Mouse (Mus musculus) thymus, postnatal 10 days (tissue): ENCODE data around the gene Bcas2.
A peak's percentile ranks its signal among the peaks of the same experiment; 100 is the strongest.
"Not testable (repeated sequence)": the region's sequence is repeated elsewhere in the genome, so short reads cannot be mapped to it uniquely, and the experiment has no call there.

Experiments
- DNase-seq, 2 experiments: peaks; one replicate each; pipeline ENCODE4 v3.0.0; 2021; ENCODE audit warnings: low spot score in 2 of 2

The Bcas2 gene

GRCm38 (mm10) chr3:103214593-103215285 lies 43.3 kb downstream of the Bcas2 start:
- DNase-seq: no peak

DNA sequence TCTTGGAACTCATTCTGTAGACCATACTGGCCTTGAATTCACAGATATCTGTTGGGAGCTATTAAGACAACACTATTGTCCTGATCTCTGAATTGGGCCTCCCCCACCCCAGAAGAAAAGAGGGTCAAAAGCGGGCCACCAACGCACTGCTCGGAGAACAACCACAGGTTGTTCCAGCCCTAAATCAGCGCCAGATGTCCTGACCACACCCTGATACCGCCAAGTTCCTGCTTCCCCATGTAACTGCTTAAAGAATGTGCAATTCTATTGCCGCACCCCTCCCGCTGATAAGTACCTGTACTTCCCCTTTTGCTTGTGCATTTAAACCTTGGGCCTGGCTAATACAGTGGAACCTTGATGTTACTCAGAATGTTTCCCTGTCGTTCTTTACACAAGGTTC lies 43.9 kb downstream of the Bcas2 start:
- DNase-seq: not testable (repeated sequence)

- no peak for DNase-seq
Observed at GRCm38 (mm10) chr3:103221435-103221834, 50.0 kb downstream of the Bcas2 start.

DNA sequence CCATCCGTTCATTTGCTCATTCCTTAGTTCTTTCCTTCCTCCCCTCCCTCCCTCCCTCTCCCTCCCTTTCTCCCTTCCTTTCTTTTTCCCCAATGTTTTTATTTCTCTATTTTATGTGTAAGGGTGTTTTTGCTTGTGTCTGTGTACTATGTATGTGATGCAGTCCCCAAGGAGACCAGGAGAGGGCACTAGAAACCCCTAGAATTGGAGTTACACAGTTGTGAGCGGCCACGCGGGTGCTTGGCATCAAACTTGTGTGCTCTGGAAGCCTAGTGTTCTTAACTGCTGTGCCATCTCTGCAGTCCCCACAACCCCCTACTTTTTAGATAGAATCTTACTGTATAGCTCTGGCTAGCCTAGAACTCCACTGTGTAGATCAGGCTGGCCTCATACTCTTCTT lies 52.3 kb downstream of the Bcas2 start:
- peak; percentile 9 to 43 for DNase-seq

- DNase-seq: no peak
Observed at GRCm38 (mm10) chr3:103224231-103224765, 52.8 kb downstream of the Bcas2 start.

GRCm38 (mm10) chr3:103227729-103228128 lies 56.3 kb downstream of the Bcas2 start:
- no peak for DNase-seq
